Mouse (Mus musculus): Measurements from ENCODE around the gene Ap5b1. TPM values are rescaled to one million over a fixed set of nuclear protein-coding genes. Genes with fewer than 3 reads are reported as not detected.

Gene Ap5b1
- polyA plus RNA-seq, 1 experiment from 2014 or later: 8.3 TPM

- DNase-seq (ENCODE audit: low read depth, low spot score) (no peak), ATAC-seq (no peak)
- in situ Hi-C loops (cut with MboI; ENCODE audit: low pct_unique_long_range_greater_than_20kb): no loop called here
- ChIA-PET CTCF (interaction anchor here (2.2 kb wide), 1 partner anchor 18 kb away, joined by 6 read pairs; no protein-coding TSS in a partner anchor), POLR2A (interaction anchor here (0.6 to 1.7 kb wide), 2 partner anchors 15 to 23 kb away, joined by 3 to 4 read pairs; no protein-coding TSS in a partner anchor)
- no peaks in the 10 kb centered on the region for H3K27me3 ChIP-seq
- no peak for TF ChIP-seq CTCF (IDR thresholded peaks at IDR 0.05)
These were observed 20.3 kb upstream of the Ap5b1 start for GRCm38 (mm10) chr19:5547471-5548056.

GRCm38 (mm10) chr19:5553802-5554201 lies 14.0 kb upstream of the Ap5b1 start:
- POLR2A ChIA-PET: no interaction called here
- no peak for TF ChIP-seq CTCF (IDR thresholded peaks at IDR 0.05)
- ATAC-seq (no peak), DNase-seq (ENCODE audit: low read depth, low spot score) (no peak)
- CTCF ChIA-PET: interaction anchor here (1.2 to 1.8 kb wide), 3 partner anchors 9 to 23 kb away, joined by 4 to 6 read pairs (median 5); no protein-coding TSS in a partner anchor
- in situ Hi-C loops (cut with MboI; ENCODE audit: low pct_unique_long_range_greater_than_20kb): no loop called here
- peaks cover 3% of the 10 kb centered on the region for H3K27me3 ChIP-seq

- ATAC-seq (no peak), DNase-seq (ENCODE audit: low read depth, low spot score) (no peak)
- in situ Hi-C loops (cut with MboI; ENCODE audit: low pct_unique_long_range_greater_than_20kb): no loop called here
- CTCF ChIA-PET: interaction anchor here (1.2 to 1.8 kb wide), 3 partner anchors 9 to 24 kb away, joined by 4 to 6 read pairs (median 5); no protein-coding TSS in a partner anchor
- no peak for TF ChIP-seq CTCF (IDR thresholded peaks at IDR 0.05)
- POLR2A ChIA-PET: interaction anchor here (0.6 kb wide), 1 partner anchor 41 kb away, joined by 3 read pairs; no protein-coding TSS in a partner anchor
- peaks cover 7% of the 10 kb centered on the region for H3K27me3 ChIP-seq
These were observed 13.6 kb upstream of the Ap5b1 start for GRCm38 (mm10) chr19:5554212-5554611.

GRCm38 (mm10) chr19:5558169-5558568 lies 9.7 kb upstream of the Ap5b1 start:
- ChIA-PET POLR2A (interaction anchor here (1.2 kb wide), 1 partner anchor 28 kb away, joined by 3 read pairs; no protein-coding TSS in a partner anchor), CTCF (interaction anchor here (2.8 to 4.0 kb wide), 2 partner anchors 9 to 29 kb away, joined by 13 to 20 read pairs; partner anchors contain the start of gene Ap5b1)
- ATAC-seq: no peak
- no peak for DNase-seq (ENCODE audit: low read depth, low spot score)
- in situ Hi-C loops (cut with MboI; ENCODE audit: low pct_unique_long_range_greater_than_20kb): no loop called here
- H3K27me3 ChIP-seq: peaks cover 12% of the 10 kb centered on the region
- TF ChIP-seq CTCF (IDR thresholded peaks at IDR 0.05): no peak

- ATAC-seq: no peak
- in situ Hi-C loops (cut with MboI; ENCODE audit: low pct_unique_long_range_greater_than_20kb): no loop called here
- ChIA-PET POLR2A (interaction anchor here (0.8 to 1.2 kb wide), 2 partner anchors 14 to 29 kb away, joined by 3 to 4 read pairs; no protein-coding TSS in a partner anchor), CTCF (interaction anchor here (0.9 to 2.8 kb wide), 2 partner anchors 10 to 29 kb away, joined by 3 to 13 read pairs; no protein-coding TSS in a partner anchor)
- no peak for DNase-seq (ENCODE audit: low read depth, low spot score)
- H3K27me3 ChIP-seq: peaks cover 12% of the 10 kb centered on the region
- TF ChIP-seq CTCF (IDR thresholded peaks at IDR 0.05): no peak
These were observed 9.1 kb upstream of the Ap5b1 start for GRCm38 (mm10) chr19:5558770-5559169.

- H3K27me3 ChIP-seq: peaks cover 12% of the 10 kb centered on the region
- ATAC-seq: no peak
- in situ Hi-C loops (cut with MboI; ENCODE audit: low pct_unique_long_range_greater_than_20kb): no loop called here
- no peak for DNase-seq (ENCODE audit: low read depth, low spot score)
- ChIA-PET POLR2A (interaction anchor here (0.8 to 1.4 kb wide), 3 partner anchors 9 to 30 kb away, joined by 3 to 4 read pairs (median 3); partner anchors contain the start of gene Ap5b1), CTCF (interaction anchor here (0.9 kb wide), 1 partner anchor 10 kb away, joined by 3 read pairs; no protein-coding TSS in a partner anchor)
- TF ChIP-seq CTCF (IDR thresholded peaks at IDR 0.05): no peak
These were observed 8.6 kb upstream of the Ap5b1 start for GRCm38 (mm10) chr19:5559229-5559628.

- no peak for DNase-seq (ENCODE audit: low read depth, low spot score)
- CTCF ChIA-PET: no interaction called here
- in situ Hi-C loops (cut with MboI; ENCODE audit: low pct_unique_long_range_greater_than_20kb): no loop called here
- ATAC-seq: no peak
- peaks cover 12% of the 10 kb centered on the region for H3K27me3 ChIP-seq
- TF ChIP-seq CTCF (IDR thresholded peaks at IDR 0.05): no peak
- POLR2A ChIA-PET: interaction anchor here (0.6 to 1.4 kb wide), 4 partner anchors 8 to 30 kb away, joined by 3 to 4 read pairs (median 4); partner anchors contain the start of gene Ap5b1
These were observed 8.0 kb upstream of the Ap5b1 start for GRCm38 (mm10) chr19:5559631-5560456.

- ChIA-PET CTCF (no interaction called here), POLR2A (interaction anchor here (0.6 to 1.4 kb wide), 2 partner anchors 7 to 31 kb away, joined by 3 to 4 read pairs; partner anchors contain the start of gene Ap5b1)
- no peak for TF ChIP-seq CTCF (IDR thresholded peaks at IDR 0.05)
- peaks cover 12% of the 10 kb centered on the region for H3K27me3 ChIP-seq
- ATAC-seq: no peak
- in situ Hi-C loops (cut with MboI; ENCODE audit: low pct_unique_long_range_greater_than_20kb): no loop called here
- no peak for DNase-seq (ENCODE audit: low read depth, low spot score)
These were observed 7.3 kb upstream of the Ap5b1 start, which contains the start of gene Ovol1 for GRCm38 (mm10) chr19:5560457-5561041. Gene Ovol1 (minus strand): TSS chr19:5560646.

GRCm38 (mm10) chr19:5561252-5561790 lies 6.5 kb upstream of the Ap5b1 start:
- no peak for TF ChIP-seq CTCF (IDR thresholded peaks at IDR 0.05)
- in situ Hi-C loops (cut with MboI; ENCODE audit: low pct_unique_long_range_greater_than_20kb): no loop called here
- ChIA-PET POLR2A (no interaction called here), CTCF (interaction anchor here (15.0 kb wide), 1 partner anchor 30 kb away, joined by 157 read pairs; no protein-coding TSS in a partner anchor)
- peaks cover 12% of the 10 kb centered on the region for H3K27me3 ChIP-seq
- DNase-seq (ENCODE audit: low read depth, low spot score) (no peak), ATAC-seq (no peak)

- peaks cover 12% of the 10 kb centered on the region for H3K27me3 ChIP-seq
- in situ Hi-C loops (cut with MboI; ENCODE audit: low pct_unique_long_range_greater_than_20kb): no loop called here
- DNase-seq (ENCODE audit: low read depth, low spot score): no peak
- ChIA-PET POLR2A (no interaction called here), CTCF (interaction anchor here (1.5 to 15.0 kb wide), 2 partner anchors 8 to 31 kb away, joined by 5 to 157 read pairs; no protein-coding TSS in a partner anchor)
- no peak for TF ChIP-seq CTCF (IDR thresholded peaks at IDR 0.05)
- ATAC-seq: no peak
These were observed 5.9 kb upstream of the Ap5b1 start for GRCm38 (mm10) chr19:5561886-5562285.

Data from Patski (cell line).